Mouse (Mus musculus) myocyte (in vitro differentiated cells): ENCODE measurements around the gene Dgkg. TPM values are rescaled to one million over a fixed set of nuclear protein-coding genes. Genes with fewer than 3 reads are reported as not detected.

Experiments used
- H3K27me3 ChIP-seq: one replicate; pipeline ENCODE4 v1.6.1; 2011; ENCODE audit not compliant: control insufficient read depth, insufficient read depth, insufficient read length
- H3K36me3 ChIP-seq: one replicate; pipeline ENCODE4 v1.6.1; 2011; ENCODE audit not compliant: control insufficient read depth, insufficient read depth
- H3K4me2 ChIP-seq: one replicate; pipeline ENCODE4 v1.6.1; 2011; ENCODE audit warnings: low read depth, control low read depth
- H3K4me3 ChIP-seq: one replicate; pipeline ENCODE4 v1.5.1; 2011; ENCODE audit warnings: mild to moderate bottlenecking, control low read depth, moderate library complexity
- H3K79me2 ChIP-seq: one replicate; pipeline ENCODE4 v1.6.1; 2011; ENCODE audit not compliant: control insufficient read depth, insufficient read depth
- H3ac ChIP-seq: one replicate; pipeline ENCODE4 v1.6.1; 2011; ENCODE audit not compliant: control insufficient read depth, insufficient read length
- CEBPB ChIP-seq: IDR thresholded peaks from 2 replicates; pipeline ENCODE4 v1.6.1; 2011; ENCODE audit warnings: mild to moderate bottlenecking, moderate library complexity; ENCODE audit not compliant: poor library complexity, insufficient read depth, severe bottlenecking
- E2F4 ChIP-seq: IDR thresholded peaks from one replicate; pipeline ENCODE4 v1.6.1; 2011; ENCODE audit warnings: mild to moderate bottlenecking, control low read depth, moderate library complexity; ENCODE audit not compliant: insufficient read depth
- MAX ChIP-seq: IDR thresholded peaks from one replicate; pipeline ENCODE4 v1.6.1; 2011; ENCODE audit warnings: low read depth, mild to moderate bottlenecking, control low read depth
- MYOD1 ChIP-seq, 3 experiments: IDR thresholded peaks; one replicate each; pipeline ENCODE4 v1.6.1; 2011; ENCODE audit warnings: control low read depth in 2 of 3, low read depth in 2 of 3, mild to moderate bottlenecking in 2 of 3, moderate library complexity in 1 of 3; ENCODE audit not compliant: insufficient read length in 2 of 3, control insufficient read depth in 1 of 3
- MYOG ChIP-seq, 3 experiments: IDR thresholded peaks; one replicate each; pipeline ENCODE4 v1.6.1; 2011; ENCODE audit warnings: control low read depth in 2 of 3, low read depth in 2 of 3, mild to moderate bottlenecking in 2 of 3; ENCODE audit not compliant: insufficient read length in 2 of 3, control insufficient read depth in 1 of 3, insufficient read depth in 1 of 3
- POLR2A ChIP-seq: IDR thresholded peaks from one replicate; pipeline ENCODE4 v1.6.1; 2011; ENCODE audit warnings: low read depth, mild to moderate bottlenecking, control low read depth, moderate library complexity; ENCODE audit not compliant: insufficient read length
- POLR2AphosphoS2 ChIP-seq: IDR thresholded peaks from one replicate; pipeline ENCODE4 v1.6.1; 2011; ENCODE audit warnings: low read depth, control low read depth; ENCODE audit not compliant: insufficient read length
- REST ChIP-seq: IDR thresholded peaks from one replicate; pipeline ENCODE4 v1.6.1; 2011; ENCODE audit warnings: mild to moderate bottlenecking, control low read depth, moderate library complexity; ENCODE audit not compliant: insufficient read depth, insufficient read length
- SRF ChIP-seq: IDR thresholded peaks from one replicate; pipeline ENCODE4 v1.6.1; 2011; ENCODE audit warnings: low read depth; ENCODE audit not compliant: control insufficient read depth, insufficient read length
- TCF12 ChIP-seq: IDR thresholded peaks from one replicate; pipeline ENCODE4 v1.6.1; 2011; ENCODE audit warnings: mild to moderate bottlenecking, control low read depth; ENCODE audit not compliant: poor library complexity, insufficient read depth, severe bottlenecking
- TCF3 ChIP-seq: IDR thresholded peaks from one replicate; pipeline ENCODE4 v1.6.1; 2011; ENCODE audit warnings: low read depth, control low read depth; ENCODE audit not compliant: insufficient read length
- USF1 ChIP-seq: IDR thresholded peaks from one replicate; pipeline ENCODE4 v1.6.1; 2011; ENCODE audit warnings: low read depth, mild to moderate bottlenecking, control low read depth, moderate library complexity
- polyA plus RNA-seq: library from polyadenylated mRNA; unstranded; fragments of >200 nt; fragmentation: generic; extraction: Trizol; gene quantifications from one replicate; pipeline ENCODE4 v1.2.1, GENCODE M21; 2012; ENCODE audit warnings: missing spikeins

The Dgkg gene
- polyA plus RNA-seq, 1 experiment = 0.01 TPM

DNA sequence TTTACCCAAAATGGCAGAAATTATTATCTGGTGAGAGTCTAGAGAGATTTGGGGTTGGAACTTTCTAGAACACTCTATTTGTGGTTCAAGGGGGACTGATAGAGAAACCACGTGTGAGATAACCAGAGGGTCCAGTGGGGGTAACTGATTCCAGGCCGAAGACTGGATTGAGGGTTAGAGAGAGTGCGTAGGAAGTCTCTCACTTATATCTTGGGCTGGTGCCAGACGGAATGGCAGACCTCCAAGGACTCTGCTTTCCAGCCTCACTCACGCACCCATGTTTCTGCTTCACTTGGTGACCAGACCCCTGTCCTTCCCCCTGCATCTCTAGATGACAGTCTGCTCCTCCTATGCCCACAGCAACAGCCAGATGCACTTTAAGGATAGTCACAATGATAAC lies 162.2 kb downstream of the Dgkg start:
- Histone ChIP-seq H3K79me2 (no peaks in the 10 kb centered on the region), H3K4me2 (no peak overlapping the region), H3K36me3 (no peaks in the 10 kb centered on the region), H3K27me3 (no peaks in the 10 kb centered on the region), H3ac (no peak overlapping the region), H3K4me3 (no peak overlapping the region)
- TF ChIP-seq MYOD1 (IDR thresholded peaks at IDR 0.05; ENCODE audit: control insufficient read depth in 1 of 3, insufficient read length in 2 of 3, low read depth in 2 of 3) (no peak), SRF (no peak), TCF12 (no peak), MAX (no peak), TCF3 (no peak)

- no peaks in the 10 kb centered on the region for H3K79me2 ChIP-seq
- H3K4me2 ChIP-seq = no peak overlapping the region
- TF ChIP-seq E2F4 (no peak), MYOG (IDR thresholded peaks at IDR 0.05; ENCODE audit: control insufficient read depth in 1 of 3, insufficient read depth in 1 of 3, insufficient read length in 2 of 3, low read depth in 2 of 3) (no peak), POLR2AphosphoS2 (no peak), USF1 (no peak), MYOD1 (IDR thresholded peaks at IDR 0.05; ENCODE audit: control insufficient read depth in 1 of 3, insufficient read length in 2 of 3, low read depth in 2 of 3) (no peak), POLR2A (no peak), SRF (no peak)
- H3K36me3 ChIP-seq = no peaks in the 10 kb centered on the region
- no peak overlapping the region for H3K4me3 ChIP-seq
- H3K27me3 ChIP-seq = no peaks in the 10 kb centered on the region
- no peak overlapping the region for H3ac ChIP-seq
Measured at GRCm38 (mm10) chr16:22493396-22493795, 163.6 kb downstream of the Dgkg start.

- Histone ChIP-seq H3K4me2 (no peak overlapping the region), H3K4me3 (no peak overlapping the region), H3K79me2 (no peaks in the 10 kb centered on the region), H3K27me3 (no peaks in the 10 kb centered on the region), H3ac (no peak overlapping the region), H3K36me3 (no peaks in the 10 kb centered on the region)
- TF ChIP-seq CEBPB (no peak), MAX (no peak), SRF (no peak), TCF12 (no peak), MYOD1 (IDR thresholded peaks at IDR 0.05; ENCODE audit: control insufficient read depth in 1 of 3, insufficient read length in 2 of 3, low read depth in 2 of 3) (no peak), TCF3 (no peak), MYOG (IDR thresholded peaks at IDR 0.05; ENCODE audit: control insufficient read depth in 1 of 3, insufficient read depth in 1 of 3, insufficient read length in 2 of 3, low read depth in 2 of 3) (no peak), POLR2A (no peak), USF1 (no peak), POLR2AphosphoS2 (no peak), REST (no peak)
Measured at GRCm38 (mm10) chr16:22491446-22492166, 165.4 kb downstream of the Dgkg start.

GRCm38 (mm10) chr16:22483900-22484299 lies 173.1 kb downstream of the Dgkg start:
- no peaks in the 10 kb centered on the region for H3K79me2 ChIP-seq
- no peak overlapping the region for H3K4me3 ChIP-seq
- peaks cover 4% of the 10 kb centered on the region for H3K27me3 ChIP-seq
- no peaks in the 10 kb centered on the region for H3K36me3 ChIP-seq
- no peak overlapping the region for H3K4me2 ChIP-seq
- TF ChIP-seq POLR2A (no peak), TCF3 (no peak), USF1 (no peak), E2F4 (no peak), MYOD1 (IDR thresholded peaks at IDR 0.05; ENCODE audit: control insufficient read depth in 1 of 3, insufficient read length in 2 of 3, low read depth in 2 of 3) (no peak), CEBPB (no peak), TCF12 (no peak), REST (no peak), POLR2AphosphoS2 (no peak)
- H3ac ChIP-seq = no peak overlapping the region

GRCm38 (mm10) chr16:22479322-22479721 lies 177.7 kb downstream of the Dgkg start:
- H3K4me3 ChIP-seq = no peak overlapping the region
- no peak overlapping the region for H3K4me2 ChIP-seq
- H3K27me3 ChIP-seq = peaks cover 4% of the 10 kb centered on the region
- TF ChIP-seq TCF12 (no peak), POLR2AphosphoS2 (no peak), REST (no peak), TCF3 (no peak), CEBPB (no peak), MYOD1 (IDR thresholded peaks at IDR 0.05; ENCODE audit: control insufficient read depth in 1 of 3, insufficient read length in 2 of 3, low read depth in 2 of 3) (no peak), USF1 (no peak), MAX (no peak), SRF (no peak), POLR2A (no peak), E2F4 (no peak)
- no peak overlapping the region for H3ac ChIP-seq
- no peaks in the 10 kb centered on the region for H3K79me2 ChIP-seq
- no peaks in the 10 kb centered on the region for H3K36me3 ChIP-seq
